Mouse (Mus musculus): ENCODE measurements around the gene Ttc23.

Gene Ttc23

DNA sequence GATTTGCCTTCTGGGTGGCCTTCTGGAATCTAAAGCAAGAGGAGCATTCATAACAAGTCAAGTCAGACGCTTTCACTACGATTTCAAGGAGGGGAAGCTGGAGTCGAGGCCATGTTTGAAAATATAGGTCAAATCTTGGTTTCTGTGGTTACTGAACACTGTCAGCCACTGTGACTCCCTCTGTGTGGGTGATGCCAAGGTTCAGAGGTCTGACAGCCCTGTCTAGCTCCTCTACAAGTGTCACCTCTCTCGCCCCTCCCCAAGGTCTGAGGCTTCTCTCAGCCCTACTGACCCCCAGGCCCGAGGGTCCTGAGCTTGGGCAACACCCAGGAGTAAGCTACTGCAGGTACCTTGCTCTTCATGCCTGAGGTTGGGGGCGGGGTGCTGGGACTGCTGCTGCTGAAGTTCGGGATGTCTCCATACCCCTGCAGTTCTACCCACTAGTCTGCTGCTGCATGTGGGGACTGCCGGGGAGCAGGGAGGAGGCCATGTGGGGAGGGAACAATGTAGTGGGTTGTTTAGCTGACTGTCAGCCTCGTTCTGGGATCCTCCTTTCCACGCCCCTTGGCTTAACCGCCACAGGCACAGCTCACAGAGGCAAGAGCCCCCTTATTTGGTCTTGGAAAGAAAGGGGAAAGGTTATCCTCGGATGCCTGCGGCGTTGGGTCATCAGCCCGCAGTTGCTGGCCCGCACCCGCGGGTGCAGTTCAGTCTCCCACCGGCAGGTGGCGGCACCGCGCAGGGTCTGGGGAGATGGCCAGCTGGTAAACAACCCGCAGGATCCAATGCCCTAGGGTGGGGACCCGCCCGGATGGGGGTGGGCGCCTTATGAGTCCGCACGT, 156.0 kb downstream of the Ttc23 start:
- DNase-seq (ENCODE audit: low spot score): peak; percentile 91

DNA sequence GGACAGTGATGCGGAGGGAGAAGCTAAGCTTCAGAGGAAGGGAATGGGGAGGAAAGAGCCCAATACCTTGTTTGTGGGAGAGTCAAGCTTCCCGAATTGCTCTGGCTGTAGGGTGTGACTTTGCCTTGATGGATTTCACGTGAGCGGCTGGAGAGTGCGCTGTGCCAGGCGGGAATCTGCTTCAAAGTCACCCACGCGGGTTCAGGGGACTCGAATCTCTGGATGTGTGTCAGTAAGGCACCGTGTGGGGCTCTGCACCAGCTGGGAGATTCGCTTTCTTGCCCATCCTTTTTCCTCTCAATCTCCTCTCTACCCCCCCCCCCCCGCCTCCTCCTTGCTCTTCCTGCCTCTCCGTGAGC, 156.6 kb downstream of the Ttc23 start:
- no peak for DNase-seq (ENCODE audit: low spot score)

Data from urinary bladder, postnatal 14 days (tissue).